Mouse (Mus musculus): ENCODE results near the gene Usp38.

Gene Usp38

DNA sequence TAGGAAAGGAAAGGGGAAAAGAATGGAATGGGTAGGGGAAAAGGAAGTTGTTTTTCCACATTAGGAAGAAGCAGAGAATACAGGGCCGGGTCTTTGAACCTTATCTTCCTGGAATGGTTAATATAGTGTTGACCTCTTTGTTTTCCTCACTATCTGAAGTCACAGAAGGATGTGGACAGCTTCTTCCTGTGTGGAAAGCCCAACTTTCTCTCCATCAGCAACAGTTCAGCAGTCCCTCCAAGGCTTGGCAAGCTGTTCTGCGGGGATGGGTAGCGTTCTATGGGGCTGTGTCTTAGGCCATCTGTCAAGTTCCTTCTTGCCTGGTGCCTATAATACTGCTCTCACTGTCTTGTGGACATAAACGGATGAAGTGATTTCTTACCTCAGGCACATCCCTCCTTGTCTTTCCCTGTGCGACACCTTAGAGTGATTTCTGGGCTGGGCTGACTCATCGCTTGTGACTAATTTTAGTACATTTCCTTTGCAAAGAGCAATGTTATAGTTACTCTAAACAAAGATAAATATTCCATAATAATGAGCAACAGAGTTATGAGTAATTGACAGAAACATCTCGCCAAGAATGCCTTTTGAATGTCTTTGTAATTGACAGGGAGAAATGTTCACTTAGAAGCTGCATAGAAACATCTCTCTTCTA lies 52.7 kb downstream of the Usp38 start:
- DNase-seq (ENCODE audit: low read depth, low spot score), result no peak

- no peak for DNase-seq (ENCODE audit: low read depth, low spot score)
Measured at GRCm38 (mm10) chr8:80961070-80961609, 53.6 kb downstream of the Usp38 start.

GRCm38 (mm10) chr8:80959588-80960268 lies 55.0 kb downstream of the Usp38 start:
- DNase-seq (ENCODE audit: low read depth, low spot score), result no peak

DNA sequence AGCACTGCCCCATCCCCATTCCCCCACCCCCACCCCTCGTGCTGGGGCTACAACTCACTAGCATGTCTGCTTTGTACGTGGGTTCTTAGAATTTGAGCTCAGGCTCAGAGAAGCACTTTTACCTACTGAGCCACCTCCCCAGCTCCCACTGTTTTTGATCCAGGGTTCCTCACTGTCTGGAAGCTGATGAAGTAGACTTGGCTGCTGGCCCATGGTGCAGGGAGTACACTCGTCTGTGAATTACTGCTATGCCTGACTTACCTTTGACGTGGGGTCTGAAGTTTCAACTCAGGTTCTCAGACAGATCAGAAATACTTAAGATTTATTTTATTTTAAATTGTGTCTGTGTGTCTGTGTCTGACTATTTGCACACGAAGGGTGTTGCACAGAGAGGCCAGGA lies 57.0 kb downstream of the Usp38 start:
- DNase-seq (ENCODE audit: low read depth, low spot score), result no peak

DNA sequence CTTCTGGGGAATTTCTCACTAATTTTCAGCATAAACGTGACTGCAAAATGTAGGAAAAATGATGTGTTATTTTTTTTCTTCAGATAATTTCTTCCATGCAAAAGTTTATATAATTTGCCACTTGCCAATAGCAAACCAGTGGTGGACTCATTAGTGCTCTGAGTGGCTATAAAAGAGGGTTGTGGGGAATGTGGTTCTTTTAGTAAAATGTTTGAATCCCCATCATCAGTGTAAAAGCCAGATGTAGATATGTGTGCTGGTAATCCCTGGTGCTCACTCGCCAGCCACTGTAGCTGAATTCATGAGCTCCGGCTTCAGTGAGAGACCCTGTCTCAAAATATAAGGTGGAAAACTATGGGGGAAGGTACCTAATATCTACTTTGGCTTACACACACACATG lies 61.8 kb downstream of the Usp38 start:
- no peak for DNase-seq (ENCODE audit: low read depth, low spot score)

GRCm38 (mm10) chr8:80952235-80952915 lies 62.4 kb downstream of the Usp38 start:
- no peak for DNase-seq (ENCODE audit: low read depth, low spot score)

- no peak for DNase-seq (ENCODE audit: low read depth, low spot score)
Measured at GRCm38 (mm10) chr8:80948405-80949183, 66.1 kb downstream of the Usp38 start.

DNA sequence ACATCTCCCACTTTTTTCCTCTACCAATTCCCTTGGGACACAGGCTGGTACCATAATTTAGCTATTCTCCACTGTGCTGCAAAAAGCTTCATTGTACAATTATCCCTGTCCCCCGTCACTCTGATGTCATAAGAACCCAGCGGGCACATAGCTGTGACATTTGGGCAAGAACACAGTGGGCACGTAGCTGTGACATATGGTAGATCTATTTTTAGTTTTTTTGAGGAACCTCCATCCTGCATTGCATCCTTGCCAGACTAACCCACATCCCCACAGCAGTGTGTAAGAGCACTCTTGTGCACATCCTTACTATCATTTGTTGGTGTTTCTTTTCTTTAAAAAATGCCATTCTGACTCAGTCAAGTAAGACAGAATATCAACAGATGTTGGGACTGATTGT lies 71.0 kb downstream of the Usp38 start:
- DNase-seq (ENCODE audit: low read depth, low spot score), result no peak

DNA sequence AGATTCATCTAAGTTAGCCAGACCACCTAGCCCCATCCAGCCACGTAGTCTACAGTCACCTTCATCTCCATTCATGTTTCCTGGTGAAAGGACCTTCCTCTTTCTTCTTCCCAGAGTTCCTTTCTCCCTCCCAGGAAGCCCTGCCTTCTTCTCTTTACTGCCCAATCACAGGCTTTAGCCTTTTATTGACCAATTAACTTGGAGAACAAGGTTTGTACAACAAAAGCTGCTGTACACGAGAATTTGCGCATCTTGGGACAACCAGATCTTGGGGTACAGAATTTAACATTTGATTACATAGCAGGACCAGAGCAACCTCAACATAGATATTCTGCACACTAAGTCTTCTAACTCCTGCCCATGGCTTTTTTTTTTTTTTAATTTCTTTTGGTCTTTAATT lies 73.1 kb downstream of the Usp38 start:
- DNase-seq (ENCODE audit: low read depth, low spot score), result no peak

- DNase-seq (ENCODE audit: low read depth, low spot score), result no peak
Measured at GRCm38 (mm10) chr8:80937814-80938650, 76.7 kb downstream of the Usp38 start.
